8 mouse cellular contexts compared by ENCODE assay signal in the genomic region with DNA sequence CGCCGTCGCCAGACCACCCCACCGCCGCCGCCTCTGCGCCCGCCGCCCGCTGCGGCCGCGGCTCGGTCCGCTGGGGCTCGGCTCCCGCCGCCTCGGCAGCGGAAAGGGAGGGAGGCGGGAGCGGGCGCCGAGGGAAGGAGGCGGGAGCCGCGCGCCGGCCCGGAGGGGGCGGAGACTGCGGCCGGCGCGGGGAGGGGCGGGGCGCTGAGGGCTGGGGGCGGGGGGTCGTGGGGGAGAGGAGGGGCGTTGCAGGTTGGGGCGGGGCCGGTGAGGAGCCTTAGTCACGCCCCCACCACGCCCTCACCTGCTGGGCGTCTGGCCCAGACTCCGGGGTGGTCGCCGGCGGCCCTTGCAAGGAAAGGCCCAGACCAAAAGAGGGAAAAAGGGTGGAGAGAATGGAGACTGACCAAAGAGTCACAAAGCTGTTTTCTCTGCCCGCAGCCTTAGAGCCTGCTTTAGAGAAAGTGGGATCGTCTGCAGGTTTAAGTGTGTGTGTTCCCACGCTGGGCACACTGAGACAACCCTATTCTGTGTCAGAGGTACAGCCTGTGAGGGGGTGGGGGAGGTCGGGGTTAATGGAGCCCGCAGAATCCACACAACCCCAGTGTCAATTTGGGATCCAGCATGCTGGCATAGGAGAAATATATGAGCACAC. TPM values are rescaled to one million over a fixed set of nuclear protein-coding genes. Genes with fewer than 3 reads are reported as not detected.
A peak's percentile ranks its signal among the peaks of the same experiment; 100 is the strongest.
DNase-seq lines count a peak whose midpoint lies in the region; ATAC-seq and TF ChIP-seq lines count a peak whose summit lies in the region.

TSS of gene Cmtm4 (minus strand) at position 105 of the 655 bp plus-strand sequence.

- H3K4me2 ChIP-seq in forebrain, embryonic 11.5 days (ENCODE audit: low read depth, low read length, severe bottlenecking): peak within 1 kb of the TSS; percentile 97

- 6% methylated on average over 18 of the region's 54 CpGs for WGBS in forebrain, embryonic 11.5 days
- 4% methylated on average over 32 of the region's 54 CpGs for WGBS in small intestine, adult 2 months

- H3K27me3 ChIP-seq in forebrain, embryonic 11.5 days (ENCODE audit: control insufficient read depth, insufficient read depth, low read length): no peaks in the 10 kb centered on the region
- no peaks in the 10 kb centered on the region for H3K27me3 ChIP-seq in small intestine, adult 2 months (ENCODE audit: control insufficient read depth, insufficient read depth, low read length)

- peak in 1 of 2 experiments; percentile 40 for DNase-seq in frontal cortex, adult 2 months (ENCODE audit: extremely low spot score in 1 of 2, low spot score in 1 of 2)
- DNase-seq in frontal cortex, postnatal 36 days (ENCODE audit: low spot score in 2 of 2): no peak
- DNase-seq in adrenal gland, postnatal 36 days: peak; percentile 81 to 89
- DNase-seq in forebrain, embryonic 11.5 days (ENCODE audit: low spot score): peak; percentile 86
- peak; percentile 72 for DNase-seq in heart, postnatal 4 days
- no peak for DNase-seq in layer of hippocampus, postnatal 14 days (ENCODE audit: low spot score in 2 of 2)
- peak; percentile 47 for DNase-seq in lung, postnatal 25 days (ENCODE audit: low spot score)

- peaks cover 9% of the 10 kb centered on the region for H3K4me1 ChIP-seq in forebrain, embryonic 11.5 days (replicated peaks; ENCODE audit: control insufficient read depth, insufficient read depth, low read length)
- H3K4me1 ChIP-seq in small intestine, adult 2 months (ENCODE audit: control insufficient read depth, insufficient read depth, insufficient read length, low read length): peaks cover 8% of the 10 kb centered on the region

- H3K36me3 ChIP-seq in forebrain, embryonic 11.5 days (ENCODE audit: control insufficient read depth, insufficient read depth, low read length): no peaks in the 10 kb centered on the region
- H3K36me3 ChIP-seq in small intestine, adult 2 months (ENCODE audit: control insufficient read depth, insufficient read depth, low read length): no peaks in the 10 kb centered on the region

- no peaks in the 10 kb centered on the region for H3K9me3 ChIP-seq in forebrain, embryonic 11.5 days (ENCODE audit: control insufficient read depth, low read length)

- peak within 1 kb of the TSS; percentile 18; the same call in 1 of the 2 replicates for H3K27ac ChIP-seq in forebrain, embryonic 11.5 days (ENCODE audit: low read depth, low read length)
- H3K27ac ChIP-seq in small intestine, adult 2 months (ENCODE audit: insufficient read depth, low read depth, low read length): peak within 1 kb of the TSS; percentile 66

- no peak for TF ChIP-seq CTCF in small intestine, adult 2 months (IDR thresholded peaks at IDR 0.05; ENCODE audit: extremely low read depth, insufficient read length, insufficient replicate concordance, low read depth, low read length)

- peak within 1 kb of the TSS; percentile 80 for H3K9ac ChIP-seq in forebrain, embryonic 11.5 days (ENCODE audit: low read length)

- peak within 1 kb of the TSS; percentile 78 for H3K4me3 ChIP-seq in forebrain, embryonic 11.5 days (ENCODE audit: low read depth, low read length)
- H3K4me3 ChIP-seq in small intestine, adult 2 months (ENCODE audit: low read depth, low read length): peak within 1 kb of the TSS; percentile 78

- no peak; the same call in 1 of the 2 replicates for TF ChIP-seq POLR2A in small intestine, adult 2 months (IDR thresholded peaks at IDR 0.05; ENCODE audit: low read depth, low read length)

- ATAC-seq in forebrain, embryonic 11.5 days (replicated peaks; ENCODE audit: low FRiP score): peak; percentile 82

RNA-seq across cellular contexts. Expression of gene Cmtm4, which starts in this region (rescaled TPM):
- 40.0 and 43.8 TPM in 2 replicates for polyA plus RNA-seq in frontal cortex, adult 2 months (2012; rRNA removed)
- 10 to 100 TPM; 47.7 to 60.9 TPM for total RNA-seq in adrenal gland, postnatal 36 days (2021)
- polyA plus RNA-seq in forebrain, embryonic 11.5 days (2014; fragmentation: Nextera tagmentation; extraction: Ambion mirVana): 3.3 and 3.6 TPM in 2 replicates
- total RNA-seq in heart, postnatal 4 days (2021): 10 to 100 TPM; 17.1 to 17.2 TPM
- total RNA-seq in layer of hippocampus, postnatal 14 days (2021): 10 to 100 TPM; 49.0 to 53.7 TPM
- polyA plus RNA-seq in small intestine, adult 2 months (2012; rRNA removed): 13.0 and 25.6 TPM in 2 replicates

Comparison
In these comparisons a context has a peak if more than half of its experiments do, and no peak if none do; other contexts are left out.
1. DNase-seq: peak in adrenal gland, postnatal 36 days (2 of 2), forebrain, embryonic 11.5 days (single experiment), heart, postnatal 4 days (single experiment) and lung, postnatal 25 days (single experiment); none in frontal cortex, postnatal 36 days (0 of 2) and layer of hippocampus, postnatal 14 days (0 of 2).